ENCODE assay signal across 9 mouse cellular contexts in the genomic region with DNA sequence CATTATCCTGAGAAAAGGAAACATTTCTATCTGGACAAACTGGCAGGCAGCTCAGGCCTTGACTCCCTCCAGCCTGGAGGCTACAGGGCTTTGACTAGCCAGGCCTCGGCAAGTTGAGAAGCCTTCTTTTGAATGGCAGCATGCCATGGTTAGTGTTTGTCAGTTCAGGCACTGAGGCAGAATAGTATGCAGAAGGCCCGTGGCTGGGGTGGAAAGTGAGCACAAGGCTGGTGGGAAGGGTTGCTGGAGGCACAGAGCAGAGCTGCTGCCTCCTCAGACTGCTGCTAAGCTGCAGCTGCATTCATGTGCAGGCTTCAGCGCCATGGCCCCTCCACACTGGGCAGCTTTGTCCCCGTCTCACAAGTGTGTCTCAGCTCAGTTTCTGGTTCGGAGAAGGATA.
A peak's percentile ranks its signal among the peaks of the same experiment; 100 is the strongest.
DNase-seq lines count a peak whose midpoint lies in the region; ATAC-seq lines count a peak whose summit lies in the region.
"Had no signal": no experiment of that assay in that cellular context is flagged by ENCODE, and none has a peak within 500 bp of the region (broad histone marks: within the 10 kb centered on the region; RNA-seq: fewer than 3 reads in every experiment).

No protein-coding gene starts in this region.

- no peaks in the 10 kb centered on the region for H3K36me3 ChIP-seq in forebrain, embryonic 10.5 days (replicated peaks)
- H3K36me3 ChIP-seq in forebrain, embryonic 15.5 days, result no peaks in the 10 kb centered on the region
- no peaks in the 10 kb centered on the region for H3K36me3 ChIP-seq in forebrain, embryonic 16.5 days (ENCODE audit: control insufficient read depth, insufficient read depth)

- 55% methylated on average over 5 of the region's 5 CpGs for WGBS in forebrain, embryonic 10.5 days
- WGBS in forebrain, embryonic 15.5 days, result 31% methylated on average over 5 of the region's 5 CpGs
- WGBS in forebrain, embryonic 16.5 days, result 37% methylated on average over 5 of the region's 5 CpGs

- peaks cover 13% of the 10 kb centered on the region for H3K4me1 ChIP-seq in forebrain, embryonic 10.5 days
- H3K4me1 ChIP-seq in forebrain, embryonic 15.5 days, result peaks cover 8% of the 10 kb centered on the region; the same call in 1 of the 2 replicates
- peaks cover 7% of the 10 kb centered on the region; the same call in 1 of the 2 replicates for H3K4me1 ChIP-seq in forebrain, embryonic 16.5 days (replicated peaks; ENCODE audit: control insufficient read depth, insufficient read depth, low read length)

- H3K27ac ChIP-seq in forebrain, embryonic 10.5 days, result peak overlapping the region; percentile 65; the same call in 1 of the 2 replicates
- H3K27ac ChIP-seq in forebrain, embryonic 15.5 days (replicated peaks), result no peak overlapping the region
- no peak overlapping the region for H3K27ac ChIP-seq in forebrain, embryonic 16.5 days (ENCODE audit: low read length)

- H3K4me3 ChIP-seq in forebrain, embryonic 10.5 days, result no peak overlapping the region
- no peak overlapping the region for H3K4me3 ChIP-seq in forebrain, embryonic 15.5 days
- H3K4me3 ChIP-seq in forebrain, embryonic 16.5 days (replicated peaks; ENCODE audit: low read length), result no peak overlapping the region

- no peak; the same call in 1 of the 2 replicates for ATAC-seq in forebrain, embryonic 15.5 days (replicated peaks)
- peak; percentile 80 for ATAC-seq in forebrain, embryonic 16.5 days

- H3K4me2 ChIP-seq in forebrain, embryonic 15.5 days (replicated peaks), result no peak overlapping the region
- no peak overlapping the region for H3K4me2 ChIP-seq in forebrain, embryonic 16.5 days (ENCODE audit: low read length)

- H3K9me3 ChIP-seq in forebrain, embryonic 10.5 days, result no peaks in the 10 kb centered on the region
- H3K9me3 ChIP-seq in forebrain, embryonic 15.5 days, result no peaks in the 10 kb centered on the region
- no peaks in the 10 kb centered on the region for H3K9me3 ChIP-seq in forebrain, embryonic 16.5 days (ENCODE audit: control insufficient read depth, low read length)

- H3K9ac ChIP-seq in forebrain, embryonic 15.5 days (replicated peaks), result no peak overlapping the region
- no peak overlapping the region for H3K9ac ChIP-seq in forebrain, embryonic 16.5 days (replicated peaks; ENCODE audit: low read depth, low read length)

- H3K27me3 ChIP-seq in forebrain, embryonic 10.5 days (ENCODE audit: poor library complexity, severe bottlenecking), result no peaks in the 10 kb centered on the region
- H3K27me3 ChIP-seq in forebrain, embryonic 15.5 days, result no peaks in the 10 kb centered on the region
- H3K27me3 ChIP-seq in forebrain, embryonic 16.5 days (replicated peaks; ENCODE audit: control insufficient read depth, insufficient read depth, low read length), result no peaks in the 10 kb centered on the region

- peak; percentile 18 for DNase-seq in forebrain, embryonic 10.5 days (ENCODE audit: extremely low spot score, low spot score)
- peak; percentile 87 for DNase-seq in Muller cell, postnatal 12 days (ENCODE audit: inconsistent ontology term)
- DNase-seq in layer of hippocampus, adult 8-10 months (ENCODE audit: low spot score in 2 of 2), result peak; percentile 23 to 26
- DNase-seq in T-cell, adult 2 months (ENCODE audit: low spot score), result no peak
- DNase-seq in ovary, postnatal 10 days (ENCODE audit: low spot score), result no peak
- no peak for DNase-seq in spleen, postnatal 36 days (ENCODE audit: low spot score in 2 of 2)
- DNase-seq: B cell, adult 2 months had no signal

Comparison
In these comparisons a context has a peak if more than half of its experiments do, and no peak if none do; other contexts are left out.
1. DNase-seq: peak in forebrain, embryonic 10.5 days (single experiment), Muller cell, postnatal 12 days (single experiment) and layer of hippocampus, adult 8-10 months (2 of 2); none in T-cell, adult 2 months (single experiment), ovary, postnatal 10 days (single experiment) and spleen, postnatal 36 days (0 of 2).